Mouse (Mus musculus): ENCODE data around the gene Tomm70a. TPM values are rescaled to one million over a fixed set of nuclear protein-coding genes. Genes with fewer than 3 reads are reported as not detected.

Tomm70a gene
- total RNA-seq (2017) = 28.1 and 36.8 TPM in 2 replicates

DNA sequence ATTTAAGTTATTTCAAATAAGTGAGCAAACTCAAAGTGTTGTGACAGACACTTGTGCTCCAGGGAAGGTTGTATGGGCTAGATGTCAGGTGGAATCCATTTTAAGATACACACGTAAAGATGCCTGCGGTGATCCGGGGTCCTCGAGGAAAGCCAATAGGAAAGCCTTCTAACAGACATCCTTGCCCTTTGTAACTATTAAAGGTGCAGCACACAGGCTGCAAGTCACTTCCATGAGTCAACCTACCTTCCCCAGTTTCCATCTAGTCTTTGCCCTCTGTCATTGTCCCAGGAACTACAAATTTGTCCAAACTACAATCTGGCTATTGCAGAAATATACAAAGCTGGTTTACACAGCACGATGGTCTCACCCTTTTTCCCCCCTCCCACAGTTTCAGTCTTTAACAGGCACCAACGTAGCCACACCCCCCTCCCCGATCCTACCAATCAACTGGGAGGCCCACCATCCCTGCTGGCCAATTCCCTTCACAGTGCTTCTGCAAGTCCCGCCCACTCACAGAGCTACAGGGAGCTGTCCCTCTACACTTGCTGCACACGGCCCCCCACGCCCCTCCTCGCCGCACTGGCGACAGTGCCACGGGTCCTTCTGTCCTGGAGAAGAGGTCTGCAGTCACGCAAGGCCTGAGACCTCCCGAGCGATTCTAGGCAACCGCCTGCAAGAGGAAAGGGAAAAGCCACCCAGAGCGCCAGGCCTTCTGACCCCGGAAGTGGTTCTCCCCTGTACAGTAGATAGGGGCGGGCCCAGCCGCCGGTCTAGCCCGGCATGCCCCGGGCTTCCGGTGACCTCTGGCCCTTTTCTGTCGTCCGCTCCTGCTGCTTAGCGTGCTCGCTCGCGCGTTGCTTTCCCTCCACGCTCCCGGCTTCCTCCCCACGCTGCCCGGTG, at the start of gene Tomm70a:
TSS of gene Tomm70a (plus strand) at position 791 of the 903 bp plus-strand sequence.
- peak; percentile 95 for ATAC-seq (ENCODE audit: extremely low read depth, insufficient number of reproducible peaks, low FRiP score, poor library complexity, severe bottlenecking)

DNA sequence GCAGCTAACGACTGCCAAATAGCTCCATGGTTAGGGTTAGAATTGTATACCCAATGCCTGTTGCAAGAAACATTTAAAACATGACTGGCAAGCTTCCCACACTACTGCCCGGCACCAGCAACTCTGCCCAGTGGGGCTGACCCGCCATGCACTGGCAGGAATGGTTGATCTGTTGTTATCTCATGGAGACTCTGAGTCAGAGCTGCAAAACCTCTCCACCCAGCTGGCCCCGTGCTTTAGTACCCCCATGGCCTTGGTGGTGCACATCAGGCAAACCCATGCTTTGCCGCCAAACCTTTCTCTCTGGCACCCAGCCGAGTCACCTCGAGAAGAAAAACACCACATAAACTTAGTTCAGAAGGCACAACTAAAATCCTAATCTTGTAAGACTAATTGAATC, 45.5 kb upstream of the Tomm70a start:
- ATAC-seq (ENCODE audit: extremely low read depth, insufficient number of reproducible peaks, low FRiP score, poor library complexity, severe bottlenecking) = no peak

DNA sequence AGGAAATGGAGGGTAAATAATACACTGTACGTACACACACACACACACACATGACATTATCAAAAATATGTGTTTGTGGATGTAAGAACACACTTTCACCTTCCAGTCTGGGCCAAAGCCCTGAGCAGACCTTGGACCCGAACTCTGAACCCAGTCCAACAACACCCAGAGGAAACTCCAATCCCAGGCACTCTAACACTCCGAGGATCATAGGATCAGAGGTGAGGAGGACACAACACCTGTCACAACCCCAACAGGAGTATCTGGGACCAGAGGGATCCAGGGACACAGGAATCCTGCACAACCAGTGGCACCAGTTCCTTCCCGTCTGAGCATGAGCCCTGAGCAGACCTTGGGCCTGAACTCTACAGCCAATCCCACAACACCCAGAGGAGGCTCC, 41.9 kb upstream of the Tomm70a start:
- no peak for ATAC-seq (ENCODE audit: extremely low read depth, insufficient number of reproducible peaks, low FRiP score, poor library complexity, severe bottlenecking)

DNA sequence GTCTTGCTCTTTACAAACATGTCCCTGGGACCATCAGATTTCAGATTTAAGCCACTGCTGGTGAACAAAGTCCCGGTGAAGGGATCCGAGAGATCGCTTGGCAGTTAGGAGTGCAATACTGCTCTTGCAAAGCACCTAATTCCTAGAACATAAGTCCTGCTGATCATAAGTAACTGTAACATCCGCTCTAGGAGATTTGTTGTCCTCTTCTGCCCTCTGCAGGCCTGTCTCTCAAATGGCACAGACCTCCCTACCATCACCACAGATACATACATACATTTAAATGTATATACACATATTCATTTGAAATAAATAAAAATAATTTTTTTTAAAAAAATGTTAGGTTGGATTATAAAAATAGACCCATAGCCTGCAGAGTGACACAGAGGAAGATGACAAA, 29.0 kb upstream of the Tomm70a start:
- ATAC-seq (ENCODE audit: extremely low read depth, insufficient number of reproducible peaks, low FRiP score, poor library complexity, severe bottlenecking) = peak; percentile 41; the same call in 1 of the 2 replicates

DNA sequence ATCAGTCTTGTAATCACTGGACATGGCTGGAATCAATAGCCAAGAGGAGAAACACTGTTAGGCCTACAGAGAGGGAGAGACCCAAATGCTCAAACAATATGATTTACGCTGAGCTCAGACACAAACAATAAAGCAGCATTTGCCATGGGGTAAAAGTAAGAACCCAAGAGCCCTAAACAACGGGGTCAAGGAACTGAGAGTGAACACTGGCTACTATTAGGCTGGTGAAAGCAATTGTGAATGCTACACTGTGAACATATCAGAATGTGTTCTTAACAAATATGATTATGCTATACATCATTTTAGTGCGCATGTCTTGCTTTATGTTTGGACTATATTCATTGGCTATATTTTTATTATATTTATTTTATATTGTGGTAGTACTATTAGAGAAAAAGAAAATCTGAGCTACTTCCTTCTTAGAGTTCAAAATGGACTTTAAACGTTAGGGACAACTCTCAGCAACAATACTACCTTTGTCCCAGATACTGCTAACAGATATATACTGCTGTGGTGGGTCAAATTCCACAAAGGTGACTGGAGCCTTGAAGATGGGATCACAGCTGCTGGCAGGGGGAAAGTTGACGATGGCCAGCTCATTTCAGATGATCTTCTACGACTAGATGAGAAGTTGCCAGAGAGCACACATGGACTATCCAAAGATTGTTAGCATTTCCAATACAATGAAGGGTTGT, 28.4 kb upstream of the Tomm70a start:
- no peak for ATAC-seq (ENCODE audit: extremely low read depth, insufficient number of reproducible peaks, low FRiP score, poor library complexity, severe bottlenecking)

DNA sequence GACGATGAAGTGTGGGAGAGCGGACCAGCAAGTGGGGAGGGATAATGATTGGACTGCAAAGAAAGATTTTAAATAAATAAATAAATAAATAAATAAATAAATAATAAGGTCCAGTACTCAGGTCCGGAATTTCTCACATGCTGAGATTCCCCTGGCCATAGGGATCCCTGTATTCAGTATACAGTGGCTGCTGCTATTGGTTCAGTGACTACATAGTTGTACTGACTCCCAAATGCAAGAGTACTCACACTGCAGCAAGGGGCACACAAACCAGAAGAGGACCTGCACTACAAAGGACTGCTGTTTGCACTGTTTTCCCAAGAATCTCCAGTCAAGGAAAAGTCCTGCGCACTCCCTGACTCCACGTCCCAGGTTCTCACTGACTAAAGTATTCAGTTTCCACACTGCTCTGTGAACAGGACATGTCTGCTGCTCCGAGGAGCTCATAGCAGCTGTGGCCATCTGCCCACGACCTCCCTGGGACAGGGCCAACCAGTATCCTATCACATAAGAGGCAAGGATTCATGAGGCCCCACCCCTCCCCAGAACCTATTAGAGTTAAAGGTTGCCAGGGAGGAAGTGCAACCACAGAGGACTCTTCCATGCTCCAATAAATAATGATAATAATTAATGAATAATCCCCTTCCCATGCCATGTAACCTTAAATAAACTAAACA, 22.9 kb upstream of the Tomm70a start:
- ATAC-seq (ENCODE audit: extremely low read depth, insufficient number of reproducible peaks, low FRiP score, poor library complexity, severe bottlenecking) = no peak

DNA sequence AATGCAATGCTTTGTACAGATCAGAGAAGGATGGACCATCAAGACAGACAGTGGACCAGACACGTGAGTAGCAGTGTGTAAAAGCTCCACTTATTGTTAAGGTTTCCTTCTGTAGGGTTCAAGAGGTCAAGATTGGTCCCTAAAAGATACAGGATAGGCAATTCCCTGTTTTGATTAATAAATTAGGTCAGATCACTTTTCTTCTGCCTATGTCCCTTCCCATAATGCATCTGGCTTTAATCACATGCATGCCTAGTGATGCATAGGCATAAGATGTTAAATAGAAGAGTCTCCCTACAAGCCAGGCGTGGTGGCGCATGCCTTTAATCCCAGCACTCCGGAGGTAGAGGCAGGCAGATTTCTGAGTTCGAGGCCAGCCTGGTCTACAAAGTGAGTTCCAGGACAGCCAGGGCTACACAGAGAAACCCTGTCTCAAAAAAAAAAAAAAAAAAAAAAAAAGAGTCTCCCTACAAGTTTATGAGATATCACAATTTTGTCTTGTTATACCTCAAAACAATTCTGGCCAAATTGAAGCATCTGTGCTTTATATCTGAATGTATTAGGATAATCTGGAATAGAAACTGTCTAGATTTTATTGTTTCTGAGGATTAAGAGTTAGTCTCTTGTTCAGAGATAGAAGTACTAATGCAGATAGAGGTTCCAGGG, 21.8 kb upstream of the Tomm70a start:
- no peak for ATAC-seq (ENCODE audit: extremely low read depth, insufficient number of reproducible peaks, low FRiP score, poor library complexity, severe bottlenecking)

DNA sequence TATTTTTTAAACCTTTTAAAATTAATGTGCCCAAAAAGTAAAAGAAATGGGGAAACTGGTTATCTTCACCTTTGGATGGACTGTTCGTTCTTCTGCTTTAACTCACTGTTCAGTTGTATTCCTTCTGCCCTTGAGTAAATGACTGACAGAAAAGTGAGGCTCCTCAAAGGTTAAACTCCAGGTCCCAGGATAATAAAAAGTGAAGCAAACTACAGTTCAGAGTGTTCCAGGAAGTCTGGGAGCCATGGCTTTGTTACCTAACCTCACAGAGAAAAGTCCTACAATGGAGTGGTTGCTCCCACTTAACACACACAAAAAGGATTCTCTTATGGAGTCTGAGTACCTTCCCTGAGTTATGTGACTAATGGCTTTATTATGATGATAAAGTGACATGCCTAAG, 20.3 kb upstream of the Tomm70a start:
- no peak for ATAC-seq (ENCODE audit: extremely low read depth, insufficient number of reproducible peaks, low FRiP score, poor library complexity, severe bottlenecking)

DNA sequence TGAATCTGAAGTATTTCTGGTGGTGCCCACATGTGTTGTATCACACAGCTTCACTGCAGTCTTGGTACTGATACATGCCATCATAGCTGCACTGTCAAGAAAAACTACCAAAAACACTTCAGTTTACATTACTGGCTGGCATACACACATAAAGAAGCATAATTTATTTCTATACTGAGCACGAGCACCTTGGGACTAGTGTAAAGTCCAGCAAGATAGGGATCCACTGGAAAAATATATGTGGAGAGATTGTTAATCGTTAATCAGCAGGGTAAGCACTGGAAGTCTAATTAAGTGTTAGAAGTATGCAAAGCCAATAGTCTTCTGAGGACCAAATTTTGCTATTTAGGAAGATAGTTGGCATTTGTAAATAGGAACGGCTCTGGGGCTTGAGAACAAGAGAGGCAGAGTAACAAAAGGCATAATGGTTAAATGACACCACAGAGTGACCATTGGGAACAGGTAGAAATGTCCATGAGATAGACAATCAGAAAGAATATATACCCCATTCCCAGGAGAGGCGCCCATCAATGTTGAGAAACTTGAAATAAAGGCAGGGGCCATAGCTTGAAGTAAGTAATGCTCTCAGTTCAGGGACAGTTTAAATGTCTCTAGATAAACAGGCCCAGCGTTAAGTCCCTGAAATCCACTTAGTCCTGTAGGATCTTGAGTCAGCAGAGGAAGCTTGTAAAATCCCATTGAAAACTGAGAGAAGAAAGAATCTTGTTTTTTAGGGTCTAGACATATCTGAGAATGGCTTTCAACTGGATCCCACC, 15.1 kb upstream of the Tomm70a start:
- ATAC-seq (ENCODE audit: extremely low read depth, insufficient number of reproducible peaks, low FRiP score, poor library complexity, severe bottlenecking) = no peak

DNA sequence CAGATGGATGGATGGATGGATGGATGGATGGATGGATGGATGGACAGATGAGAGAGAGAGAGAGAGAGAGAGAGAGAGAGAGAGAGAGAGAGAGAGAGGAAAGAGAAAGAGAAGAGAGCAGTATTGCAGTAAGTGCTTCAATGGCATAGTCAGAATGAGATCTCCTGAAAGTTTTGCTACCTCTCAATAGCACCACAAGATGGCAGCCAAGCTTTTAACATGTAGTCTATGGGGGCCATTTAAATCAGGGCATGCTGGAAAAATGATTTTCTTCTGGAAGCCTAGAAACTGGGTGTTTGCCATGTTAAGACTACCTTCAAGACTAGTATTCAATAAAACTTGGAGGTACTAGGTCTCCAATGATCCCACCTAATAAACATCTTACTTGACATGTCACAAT, 5.4 kb upstream of the Tomm70a start:
- no peak for ATAC-seq (ENCODE audit: extremely low read depth, insufficient number of reproducible peaks, low FRiP score, poor library complexity, severe bottlenecking)

DNA sequence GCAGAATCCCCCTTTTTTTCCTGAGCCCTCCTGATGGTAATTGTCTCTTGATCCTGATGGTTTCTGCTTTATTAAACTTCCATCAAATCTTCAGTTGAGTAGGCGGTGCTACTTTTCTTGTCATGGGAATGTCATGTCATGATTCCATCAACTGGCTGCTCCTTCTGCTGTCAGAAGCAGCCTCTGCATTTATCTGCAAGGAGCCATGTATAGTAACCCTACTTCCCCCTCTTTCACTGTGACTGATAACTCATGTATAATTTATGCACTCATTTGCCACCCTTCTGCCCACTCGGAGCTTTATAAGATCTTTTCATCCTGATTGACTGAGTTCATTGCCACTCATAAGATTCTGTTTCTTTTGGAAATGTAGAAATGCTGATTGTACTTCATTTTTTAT, 3.9 kb upstream of the Tomm70a start:
- no peak for ATAC-seq (ENCODE audit: extremely low read depth, insufficient number of reproducible peaks, low FRiP score, poor library complexity, severe bottlenecking)

DNA sequence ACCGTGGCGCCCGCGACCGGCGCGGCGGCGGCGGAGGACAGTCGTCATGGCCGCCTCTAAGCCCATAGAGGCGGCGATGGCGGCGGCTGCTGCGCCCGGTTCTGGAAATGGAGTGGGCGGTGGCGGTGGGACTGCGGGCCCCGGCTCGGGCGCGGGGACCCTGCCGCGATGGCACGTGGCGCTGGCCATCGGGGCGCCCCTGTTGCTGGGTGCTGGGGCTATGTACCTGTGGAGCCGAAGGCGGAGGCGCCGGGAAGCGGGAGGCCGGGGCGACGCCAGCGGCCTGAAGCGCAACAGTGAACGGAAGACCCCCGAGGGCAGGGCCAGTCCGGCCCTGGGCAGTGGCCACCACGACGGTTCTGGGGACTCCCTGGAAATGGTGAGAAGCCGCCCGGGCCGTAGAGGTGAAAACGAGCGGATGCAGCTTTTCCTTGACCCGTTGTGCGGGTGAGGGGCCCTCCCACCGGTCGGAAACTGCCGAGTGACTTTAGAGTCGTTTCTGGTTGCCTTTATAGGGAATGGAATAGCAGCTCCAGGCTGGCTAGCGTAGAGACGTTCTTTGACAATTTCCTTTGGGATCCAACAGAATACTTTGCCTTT, 413 bp downstream of the Tomm70a start:
- no peak for ATAC-seq (ENCODE audit: extremely low read depth, insufficient number of reproducible peaks, low FRiP score, poor library complexity, severe bottlenecking)

DNA sequence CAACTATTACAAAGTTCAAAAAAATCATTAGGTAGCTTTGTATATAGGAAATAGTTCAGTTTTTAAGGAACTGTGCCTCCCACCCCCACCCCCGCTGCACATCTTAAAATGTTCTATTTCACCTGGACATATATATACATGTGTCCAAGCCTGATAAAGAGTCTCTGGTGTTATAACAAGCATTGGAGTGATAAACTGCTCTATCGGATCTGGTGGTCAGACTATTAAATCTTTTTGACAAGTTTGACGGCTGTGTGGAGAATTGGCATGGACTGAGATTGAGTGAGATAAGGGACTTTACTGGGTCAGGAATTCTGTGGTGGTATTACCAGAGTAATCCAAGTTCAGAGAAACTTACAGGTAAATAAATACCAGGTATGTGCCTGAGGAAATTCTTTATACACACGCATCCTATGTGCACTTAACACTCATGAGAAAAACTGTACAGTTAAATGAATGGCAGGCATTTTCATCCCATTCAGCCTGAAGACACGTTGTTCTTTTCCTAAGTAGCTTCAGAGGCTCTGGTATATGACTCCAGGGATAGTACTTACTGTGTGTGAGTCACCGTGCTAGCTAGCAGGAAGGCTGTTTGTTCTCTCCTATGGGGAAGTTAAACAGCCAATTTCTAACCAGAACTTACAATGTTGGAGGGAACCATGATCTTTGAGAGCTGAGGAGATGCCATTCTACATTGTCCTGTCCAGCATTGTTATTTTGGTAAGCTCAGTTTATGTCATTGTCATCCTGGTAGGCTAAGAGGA, 1.4 kb downstream of the Tomm70a start:
- no peak for ATAC-seq (ENCODE audit: extremely low read depth, insufficient number of reproducible peaks, low FRiP score, poor library complexity, severe bottlenecking)

DNA sequence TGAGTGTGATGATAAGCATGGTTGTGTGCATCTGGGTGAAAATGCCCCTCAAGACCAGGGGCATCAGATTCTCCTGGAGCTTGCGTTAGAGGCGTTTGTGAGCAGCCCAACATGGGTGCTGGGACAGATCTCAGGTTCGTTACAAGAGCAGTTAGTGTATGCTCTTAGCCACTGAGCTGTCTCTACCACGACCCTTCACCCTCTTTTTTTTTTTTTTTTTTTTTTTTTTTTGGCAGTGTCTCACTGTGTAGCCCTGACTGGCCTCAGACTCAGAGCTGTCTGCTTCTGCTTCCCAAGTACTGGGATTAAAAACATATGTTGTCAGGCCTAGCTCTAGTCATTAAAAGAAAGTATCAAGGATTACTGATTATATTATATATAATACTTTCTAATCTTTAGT, 4.8 kb downstream of the Tomm70a start:
- no peak for ATAC-seq (ENCODE audit: extremely low read depth, insufficient number of reproducible peaks, low FRiP score, poor library complexity, severe bottlenecking)

DNA sequence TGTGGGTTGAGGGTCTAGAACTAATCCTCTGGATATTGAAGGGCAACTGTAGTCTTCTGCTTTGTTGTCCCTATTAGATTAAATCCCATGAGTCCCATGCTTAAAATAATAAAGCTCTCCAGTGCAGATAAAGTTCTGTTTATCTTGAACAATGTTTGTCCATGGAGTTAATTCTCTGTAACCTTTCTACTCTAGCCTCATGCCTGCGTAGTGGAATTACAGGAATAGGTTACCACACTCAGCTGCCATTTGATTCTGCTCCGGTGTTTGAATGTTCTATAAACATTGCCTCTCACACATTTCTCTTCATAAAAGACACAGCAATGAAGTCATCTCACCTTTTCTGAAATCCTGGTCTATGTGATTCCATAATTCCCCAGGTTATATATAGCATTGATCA, 6.3 kb downstream of the Tomm70a start:
- ATAC-seq (ENCODE audit: extremely low read depth, insufficient number of reproducible peaks, low FRiP score, poor library complexity, severe bottlenecking) = no peak

DNA sequence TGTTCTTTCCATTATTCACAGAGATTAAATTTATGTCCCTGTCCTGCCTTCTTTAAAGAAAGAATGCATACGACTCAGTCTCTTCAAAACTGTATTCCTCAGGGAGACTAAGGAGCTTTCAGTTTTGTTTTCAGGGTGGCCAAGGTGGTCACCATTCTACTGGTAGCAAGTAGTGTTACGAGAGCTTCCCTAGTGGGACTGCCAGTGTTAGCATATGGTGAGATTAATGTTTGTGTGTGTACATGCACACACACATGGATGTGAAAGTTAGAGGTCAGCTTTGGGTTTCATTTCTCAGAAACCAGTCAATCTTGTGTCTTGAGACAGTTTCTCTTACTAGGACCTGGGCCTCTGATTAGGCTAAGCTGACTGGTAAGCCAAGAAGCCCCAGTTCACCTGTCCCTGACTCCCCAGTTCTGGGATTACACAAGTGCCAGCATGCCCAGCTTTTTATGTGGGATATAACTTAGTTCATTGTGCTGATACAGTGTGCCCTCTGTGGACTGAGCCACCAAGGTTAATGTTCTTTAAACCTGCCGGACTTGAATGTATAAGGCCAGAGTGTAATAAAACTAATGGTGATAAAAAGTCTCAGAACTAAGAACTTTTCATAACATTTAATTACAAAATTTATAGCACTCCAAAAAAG, 9.4 kb downstream of the Tomm70a start:
- ATAC-seq (ENCODE audit: extremely low read depth, insufficient number of reproducible peaks, low FRiP score, poor library complexity, severe bottlenecking) = peak; percentile 30; the same call in 1 of the 2 replicates

DNA sequence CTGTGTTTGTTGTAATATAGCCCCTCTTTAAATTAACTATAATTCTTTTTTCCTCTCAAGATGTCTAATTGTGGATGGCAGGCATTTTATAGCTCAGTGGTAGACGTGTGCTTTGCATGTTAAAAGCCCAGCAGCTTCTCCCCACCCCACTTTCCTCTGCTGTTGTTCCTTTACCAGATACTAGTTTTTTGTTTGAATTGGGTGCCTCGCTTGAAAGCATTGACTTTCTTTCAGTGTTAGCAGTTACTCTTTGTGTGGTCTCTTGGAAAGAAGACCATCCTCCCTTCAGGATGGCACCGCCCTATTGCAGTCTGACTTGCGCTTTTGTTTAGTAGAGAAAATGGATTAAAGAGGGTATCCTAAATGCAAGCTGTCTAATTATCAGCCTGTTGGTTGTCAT, 10.0 kb downstream of the Tomm70a start:
- ATAC-seq (ENCODE audit: extremely low read depth, insufficient number of reproducible peaks, low FRiP score, poor library complexity, severe bottlenecking) = no peak

Measured in neutrophil, adult 5-6 weeks (primary cell).